Mouse (Mus musculus) ES-E14 (cell line): ENCODE data around the gene 1700067P10Rik. TPM values are rescaled to one million over a fixed set of nuclear protein-coding genes. Genes with fewer than 3 reads are reported as not detected.

ENCODE experiments used
- DNase-seq: peaks from one replicate; pipeline ENCODE4 v3.0.0-alpha.2; 2013; ENCODE audit warnings: low read depth, low spot score
- H3K27ac ChIP-seq: 2 replicates; pipeline ENCODE4 v1.5.1; 2012; ENCODE audit warnings: low read depth, mild to moderate bottlenecking, low read length, moderate library complexity, mixed read lengths; ENCODE audit not compliant: poor library complexity, insufficient read depth, severe bottlenecking
- H3K36me3 ChIP-seq: 2 replicates; pipeline ENCODE4 v1.6.1; 2012; ENCODE audit warnings: mild to moderate bottlenecking, low read length, moderate library complexity, mixed read lengths; ENCODE audit not compliant: control insufficient read depth, poor library complexity, insufficient read depth, severe bottlenecking
- H3K4me1 ChIP-seq, 2 experiments: fragments of 150-350 bp in 1 of 2; sonication (generic) in 1 of 2; 2 replicates each; pipeline ENCODE4 v1.6.1; 2012; ENCODE audit warnings: low read length in 2 of 2, mild to moderate bottlenecking in 1 of 2, mixed read lengths in 1 of 2; ENCODE audit not compliant: control insufficient read depth in 2 of 2, insufficient read depth in 2 of 2, poor library complexity in 1 of 2
- H3K4me3 ChIP-seq, 2 experiments: fragments of 150-350 bp in 1 of 2; sonication (generic) in 1 of 2; 2 replicates each; pipeline ENCODE4 v1.5.1; 2012; ENCODE audit warnings: low read length in 2 of 2, low read depth in 1 of 2, mild to moderate bottlenecking in 1 of 2, mixed read lengths in 1 of 2; ENCODE audit not compliant: insufficient read depth in 1 of 2, poor library complexity in 1 of 2, severe bottlenecking in 1 of 2
- H3K9ac ChIP-seq: 2 replicates; pipeline ENCODE4 v1.6.1; 2012; ENCODE audit warnings: low read depth, mild to moderate bottlenecking, low read length, mixed read lengths; ENCODE audit not compliant: poor library complexity, insufficient read depth, severe bottlenecking
- H3K9me3 ChIP-seq: fragments of 150-350 bp; sonication (generic); 2 replicates; pipeline ENCODE4 v1.6.1; 2012; ENCODE audit warnings: low read depth, mild to moderate bottlenecking, low read length; ENCODE audit not compliant: control insufficient read depth, insufficient read depth
- CHD2 ChIP-seq: IDR thresholded peaks from 2 replicates; pipeline ENCODE4 v1.6.1; 2014; ENCODE audit warnings: mild to moderate bottlenecking, low read depth, low read length, inconsistent platforms
- HCFC1 ChIP-seq: IDR thresholded peaks from 2 replicates; pipeline ENCODE4 v1.6.1; 2012; ENCODE audit warnings: low read length, inconsistent platforms, borderline replicate concordance; ENCODE audit not compliant: insufficient read depth
- MAFK ChIP-seq: IDR thresholded peaks from 2 replicates; pipeline ENCODE4 v1.6.1; 2014; ENCODE audit warnings: mild to moderate bottlenecking, low read depth, low read length, inconsistent platforms; ENCODE audit not compliant: insufficient read depth
- ZC3H11A ChIP-seq: IDR thresholded peaks from 2 replicates; pipeline ENCODE4 v1.6.1; 2012; ENCODE audit warnings: low read depth, mild to moderate bottlenecking, inconsistent platforms, low read length, borderline replicate concordance
- ZNF384 ChIP-seq: IDR thresholded peaks from 2 replicates; pipeline ENCODE4 v1.6.1; 2012; ENCODE audit warnings: low read depth, low read length, inconsistent platforms
- in situ Hi-C, 2 experiments: fragments of 600-800 bp; cut with MboI; formaldehyde crosslinking; loops; one replicate each; pipeline ENCODE4 v1.15.1; 2025; ENCODE audit warnings: low sequenced_read_pairs in 2 of 2, inconsistent platforms in 1 of 2; ENCODE audit not compliant: unreplicated experiment in 2 of 2
- total RNA-seq: library from RNA; depleted of rRNA; stranded (reverse); fragments of 300-350 nt; gene quantifications from 2 replicates; pipeline ENCODE4 v1.2.3, GENCODE M21; 2012; rRNA removed

Gene 1700067P10Rik
- total RNA-seq, 1 experiment: not detected

DNA sequence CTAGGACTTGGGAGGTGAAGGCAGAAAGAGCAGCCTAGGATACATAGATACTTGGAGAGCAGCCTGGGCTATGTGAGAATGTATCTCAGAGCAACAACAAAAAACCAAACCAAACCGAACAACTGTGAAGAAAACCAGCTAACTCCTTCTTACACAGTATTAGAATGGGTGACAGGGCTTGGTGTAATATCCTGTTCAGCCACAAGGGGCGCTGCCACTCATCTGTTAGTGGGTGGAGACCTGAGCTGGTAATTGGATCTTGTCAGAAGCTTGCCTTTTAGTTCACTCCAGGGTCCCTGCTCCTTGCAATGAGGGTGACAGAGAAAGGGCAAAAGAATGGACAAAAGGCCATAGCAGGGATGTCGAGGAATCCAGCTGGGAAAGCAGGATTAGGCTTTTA is 30.5 kb downstream of the 1700067P10Rik start:
- Histone ChIP-seq H3K9ac (no peak overlapping the region), H3K4me1 (0 out of 4 replicates have a peak, but pooled peaks cover 0 to 2% of the 10 kb centered on the region in 2 experiments), H3K27ac (no peak overlapping the region), H3K9me3 (no peaks in the 10 kb centered on the region), H3K36me3 (no peaks in the 10 kb centered on the region), H3K4me3 (no peak overlapping the region)
- in situ Hi-C loops: no loop called here
- peak; percentile 83 for DNase-seq
- TF ChIP-seq CHD2: no peak
- TF ChIP-seq ZC3H11A: no peak
- no peak for TF ChIP-seq HCFC1
- no peak for TF ChIP-seq MAFK
- no peak for TF ChIP-seq ZNF384

DNA sequence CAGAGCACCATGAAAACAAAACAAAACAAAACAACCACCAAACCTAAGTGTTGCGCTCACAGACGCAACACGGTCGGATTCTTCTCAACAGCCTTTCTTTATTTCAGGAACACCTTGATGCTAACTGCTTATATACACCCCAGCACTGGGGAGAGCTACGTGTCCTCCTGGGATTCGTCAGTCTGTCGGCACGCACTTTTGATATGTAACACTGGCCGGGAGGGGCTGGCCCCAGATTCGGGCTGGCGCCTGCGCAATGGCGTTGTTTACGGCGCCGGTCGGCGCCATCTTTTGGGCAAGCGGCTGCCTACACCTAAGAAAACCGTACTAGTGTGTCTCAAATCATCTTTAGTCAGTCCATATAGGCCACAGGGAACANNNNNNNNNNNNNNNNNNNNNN is 31.3 kb downstream of the 1700067P10Rik start:
- peak; percentile 36 for DNase-seq
- no peaks in the 10 kb centered on the region for H3K9me3 ChIP-seq
- TF ChIP-seq ZC3H11A (no peak), HCFC1 (no peak), CHD2 (no peak)

DNA sequence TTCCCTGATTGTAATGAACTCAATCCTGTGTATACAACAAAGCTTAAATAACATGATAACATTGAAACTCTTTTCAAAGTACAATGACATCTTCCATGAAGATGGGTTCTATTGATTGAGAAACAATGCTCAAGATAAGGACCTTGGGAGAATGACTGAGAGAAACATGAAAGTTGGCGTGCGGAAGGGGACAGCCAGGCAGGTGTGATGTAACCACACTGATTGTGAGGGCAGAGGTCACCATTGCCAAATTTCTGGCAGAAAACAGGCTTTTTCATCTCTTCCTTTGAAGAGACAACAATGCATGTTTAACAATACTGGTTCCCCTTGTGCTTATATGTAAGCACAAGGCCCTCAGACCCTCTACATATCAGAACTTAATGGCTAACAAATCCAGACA is 43.7 kb downstream of the 1700067P10Rik start:
- Histone ChIP-seq H3K27ac (no peak overlapping the region), H3K4me3 (no peak overlapping the region), H3K9me3 (no peaks in the 10 kb centered on the region), H3K36me3 (no peaks in the 10 kb centered on the region), H3K9ac (no peak overlapping the region), H3K4me1 (no peaks in the 10 kb centered on the region)
- TF ChIP-seq CHD2: no peak
- in situ Hi-C loops: no loop called here
- no peak for DNase-seq

More for the DNA sequence above, 31.3 kb downstream of the 1700067P10Rik start:
- H3K9ac ChIP-seq: no peak overlapping the region
- H3K4me3 ChIP-seq: no peak overlapping the region
- in situ Hi-C loops: no loop called here
- 0 out of 4 replicates have a peak, but pooled peaks cover 0 to 2% of the 10 kb centered on the region in 2 experiments for H3K4me1 ChIP-seq
- no peaks in the 10 kb centered on the region for H3K36me3 ChIP-seq
- H3K27ac ChIP-seq: no peak overlapping the region; the same call in 1 of the 2 replicates

Other genes starting within 250 kb of the 1700067P10Rik start
- 25.2 and 42.4 TPM in 2 replicates for gene Foxp4, start 164.7 kb upstream of the 1700067P10Rik start, total RNA-seq
- gene 1700122O11Rik, start 51.0 kb upstream of the 1700067P10Rik start, total RNA-seq: not detected in 2 replicates
- not detected in 2 replicates for gene 9830107B12Rik, start 56.9 kb downstream of the 1700067P10Rik start, total RNA-seq
- gene A530064D06Rik, start 78.0 kb downstream of the 1700067P10Rik start, total RNA-seq: not detected in 2 replicates
- gene Trem1, start 143.4 kb downstream of the 1700067P10Rik start, total RNA-seq: not detected in 2 replicates
- not detected in 2 replicates for gene Trem3, start 158.5 kb downstream of the 1700067P10Rik start, total RNA-seq
- 0.22 TPM in 1 of 2 replicates, not detected in the other for gene Treml4, start 175.0 kb downstream of the 1700067P10Rik start, total RNA-seq
- 2.3 and 5.1 TPM in 2 replicates for gene Treml2, start 210.2 kb downstream of the 1700067P10Rik start, total RNA-seq
- gene B430306N03Rik, start 226.8 kb downstream of the 1700067P10Rik start, total RNA-seq: 0.13 and 0.26 TPM in 2 replicates